Mouse (Mus musculus) intestine, postnatal 0 days (tissue): ENCODE measurements around the gene Npc1l1. TPM values are rescaled to one million over a fixed set of nuclear protein-coding genes. Genes with fewer than 3 reads are reported as not detected.
A peak's percentile ranks its signal among the peaks of the same experiment; 100 is the strongest.

ENCODE experiments used
- ATAC-seq: fragments of 200-750 bp; cut with Nextera tagmentation; 2 replicates; pipeline ENCODE4 v1.8.0; 2017; ENCODE audit warnings: mild to moderate bottlenecking, moderate TSS enrichment, moderate library complexity
- H3K27ac ChIP-seq: fragments of 300-500 bp; sonication (generic); 2 replicates; pipeline ENCODE4 v1.5.1; 2014; ENCODE audit warnings: mild to moderate bottlenecking, low read depth, low read length, moderate library complexity
- H3K27me3 ChIP-seq: fragments of 300-500 bp; sonication (generic); replicated peaks from 2 replicates; pipeline ENCODE4 v1.6.1; 2014; ENCODE audit warnings: low read length, mixed read lengths; ENCODE audit not compliant: control insufficient read depth, insufficient read depth
- H3K36me3 ChIP-seq: fragments of 300-500 bp; sonication (generic); 2 replicates; pipeline ENCODE4 v1.6.1; 2014; ENCODE audit warnings: mild to moderate bottlenecking, moderate library complexity; ENCODE audit not compliant: control insufficient read depth, insufficient read depth
- H3K4me1 ChIP-seq: fragments of 300-500 bp; sonication (generic); replicated peaks from 2 replicates; pipeline ENCODE4 v1.6.1; 2014; ENCODE audit warnings: antibody characterized with exemption, low read length, mixed read lengths; ENCODE audit not compliant: control insufficient read depth, insufficient read depth
- H3K4me2 ChIP-seq: fragments of 300-500 bp; sonication (generic); replicated peaks from 2 replicates; pipeline ENCODE4 v1.6.1; 2014; ENCODE audit warnings: low read depth, mild to moderate bottlenecking, moderate library complexity
- H3K4me3 ChIP-seq: fragments of 300-500 bp; sonication (generic); 2 replicates; pipeline ENCODE4 v1.5.1; 2014; ENCODE audit warnings: low read depth, low read length
- H3K9ac ChIP-seq: fragments of 300-500 bp; sonication (generic); 2 replicates; pipeline ENCODE4 v1.6.1; 2014; ENCODE audit warnings: mild to moderate bottlenecking, low read depth, low read length
- H3K9me3 ChIP-seq: fragments of 300-500 bp; sonication (generic); 2 replicates; pipeline ENCODE4 v1.6.1; 2016; ENCODE audit warnings: mixed run types; ENCODE audit not compliant: control insufficient read depth
- CTCF ChIP-seq: sonication (generic); IDR thresholded peaks from 2 replicates; pipeline ENCODE4 v1.5.1; 2016; ENCODE audit warnings: low read depth, mild to moderate bottlenecking, control low read depth, antibody characterized with exemption, moderate library complexity
- WGBS: fragments of 180-500 bp; shearing (Covaris S2); extraction: QIAGEN DNeasy Blood & Tissue Kit; methylation state at CpG from one replicate; pipeline ENCODE4 v1.1.7; 2014; 5-methylcytosine and 5-hydroxymethylcytosine counted together
- polyA plus RNA-seq: library from polyadenylated mRNA; unstranded; fragments of >200 nt; fragmentation: Nextera tagmentation; extraction: Ambion mirVana; gene quantifications from 2 replicates; pipeline ENCODE4 v1.2.1, GENCODE M21; 2015

Gene Npc1l1
- polyA plus RNA-seq, 1 experiment from 2014 or later, result 70.7 TPM

GRCm38 (mm10) chr11:6175506-6175905, 54.4 kb downstream of the Npc1l1 start:
- H3K27ac ChIP-seq, result no peak overlapping the region
- 60% methylated on average over 1 of the region's 1 CpGs for WGBS
- H3K9me3 ChIP-seq, result no peaks in the 10 kb centered on the region
- peaks cover 8% of the 10 kb centered on the region for H3K4me1 ChIP-seq
- no peak for TF ChIP-seq CTCF
- no peak overlapping the region for H3K9ac ChIP-seq
- ATAC-seq, result no peak
- H3K36me3 ChIP-seq, result no peaks in the 10 kb centered on the region
- no peaks in the 10 kb centered on the region for H3K27me3 ChIP-seq
- no peak overlapping the region for H3K4me2 ChIP-seq
- H3K4me3 ChIP-seq, result no peak overlapping the region

DNA sequence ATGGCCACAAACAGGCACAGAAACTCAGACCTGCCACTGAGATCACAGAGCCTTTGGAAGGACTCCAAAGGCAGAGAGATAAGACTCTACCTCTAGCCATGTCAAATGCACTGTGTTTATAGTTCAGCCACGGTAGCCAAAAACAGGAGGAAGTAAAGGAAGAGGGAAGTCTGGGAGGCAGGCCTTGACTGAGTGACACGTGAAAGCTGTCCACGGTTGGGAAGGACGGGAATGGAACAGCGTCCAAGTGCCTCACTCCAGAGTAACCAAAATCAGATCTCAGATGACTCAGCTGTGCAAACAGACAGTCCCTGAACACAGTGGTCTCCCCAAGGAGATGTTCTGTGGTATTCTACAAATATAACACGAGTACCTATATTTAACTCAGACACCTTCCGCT, 55.2 kb downstream of the Npc1l1 start:
- H3K4me3 ChIP-seq, result no peak overlapping the region
- no peaks in the 10 kb centered on the region for H3K36me3 ChIP-seq
- H3K9me3 ChIP-seq, result no peaks in the 10 kb centered on the region
- H3K9ac ChIP-seq, result no peak overlapping the region
- ATAC-seq, result 0 out of 2 replicates have a peak, but pooled peaks have one; percentile 25
- no peak for TF ChIP-seq CTCF
- no peak overlapping the region for H3K27ac ChIP-seq
- WGBS, result 27% methylated on average over 7 of the region's 7 CpGs
- H3K4me2 ChIP-seq, result no peak overlapping the region
- peaks cover 8% of the 10 kb centered on the region for H3K4me1 ChIP-seq
- H3K27me3 ChIP-seq, result no peaks in the 10 kb centered on the region

DNA sequence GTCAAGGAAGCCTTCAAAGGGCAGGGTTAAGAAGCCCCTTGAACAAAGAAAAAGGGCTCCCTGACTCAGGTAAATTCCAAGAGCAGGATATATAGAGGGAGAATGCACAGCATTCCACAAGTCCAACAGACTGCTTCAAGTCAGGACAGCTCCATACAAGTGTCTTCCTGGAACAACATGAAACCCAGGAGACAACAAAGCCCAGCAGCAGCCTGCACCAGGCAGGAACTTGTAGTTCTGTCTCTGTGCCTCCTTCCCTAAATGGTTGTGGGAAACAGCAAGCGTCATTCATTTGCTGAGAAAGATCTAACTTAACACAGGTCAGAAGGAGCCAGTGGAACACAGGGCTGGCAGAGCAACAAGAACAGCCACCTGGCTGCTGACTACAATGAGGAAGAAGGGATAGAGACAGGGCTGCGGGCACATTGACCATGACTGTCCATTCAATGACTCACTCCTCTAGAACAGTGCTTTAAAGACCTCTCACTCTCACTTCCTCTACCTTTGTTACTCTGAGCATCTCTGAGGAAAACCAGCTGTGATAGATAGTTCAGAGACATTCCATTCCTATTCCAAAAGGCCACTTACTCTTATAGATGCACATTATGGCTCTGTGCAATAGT, 60.8 kb downstream of the Npc1l1 start:
- no peak for TF ChIP-seq CTCF
- Histone ChIP-seq H3K4me2 (no peak overlapping the region), H3K4me3 (no peak overlapping the region), H3K27ac (no peak overlapping the region), H3K27me3 (no peaks in the 10 kb centered on the region), H3K9me3 (no peaks in the 10 kb centered on the region), H3K4me1 (no peaks in the 10 kb centered on the region), H3K9ac (no peak overlapping the region), H3K36me3 (no peaks in the 10 kb centered on the region)
- no peak for ATAC-seq
- WGBS, result 74% methylated on average over 2 of the region's 2 CpGs

DNA sequence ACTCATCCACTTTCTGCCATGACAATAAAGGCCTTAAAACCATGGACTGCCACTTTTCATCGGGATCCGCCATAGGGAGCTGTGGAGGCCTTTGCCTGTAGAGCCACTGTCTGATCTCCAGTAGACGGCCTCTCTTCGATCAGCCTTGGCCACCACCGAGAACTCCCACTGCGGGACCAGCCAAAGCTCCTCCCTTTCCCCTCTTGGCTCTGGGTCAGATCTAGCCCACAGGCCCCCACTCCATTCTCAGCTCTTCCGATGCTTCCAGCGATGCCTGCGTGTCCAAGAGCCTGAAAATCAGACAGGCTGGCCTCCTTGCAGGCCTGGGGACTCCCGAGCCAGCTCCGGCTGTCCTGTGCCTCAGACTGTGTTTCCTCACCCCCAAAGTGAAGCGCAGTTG, 63.6 kb downstream of the Npc1l1 start:
- H3K4me1 ChIP-seq, result no peaks in the 10 kb centered on the region
- H3K9ac ChIP-seq, result no peak overlapping the region
- H3K36me3 ChIP-seq, result no peaks in the 10 kb centered on the region
- H3K9me3 ChIP-seq, result no peaks in the 10 kb centered on the region
- H3K4me2 ChIP-seq, result no peak overlapping the region
- no peak for ATAC-seq
- no peak overlapping the region for H3K4me3 ChIP-seq
- TF ChIP-seq CTCF, result no peak
- 92% methylated on average over 12 of the region's 12 CpGs for WGBS
- H3K27ac ChIP-seq, result no peak overlapping the region
- H3K27me3 ChIP-seq, result no peaks in the 10 kb centered on the region

- Histone ChIP-seq H3K27ac (no peak overlapping the region), H3K4me1 (no peaks in the 10 kb centered on the region), H3K4me2 (no peak overlapping the region), H3K27me3 (no peaks in the 10 kb centered on the region), H3K36me3 (no peaks in the 10 kb centered on the region), H3K9ac (no peak overlapping the region), H3K4me3 (no peak overlapping the region), H3K9me3 (no peaks in the 10 kb centered on the region)
- TF ChIP-seq CTCF, result no peak
- WGBS, result 85% methylated on average over 7 of the region's 7 CpGs
- no peak for ATAC-seq
Observed at GRCm38 (mm10) chr11:6165391-6166081, 64.4 kb downstream of the Npc1l1 start.

- H3K27ac ChIP-seq, result no peak overlapping the region
- WGBS, result 95% methylated on average over 7 of the region's 7 CpGs
- no peak overlapping the region for H3K4me3 ChIP-seq
- no peaks in the 10 kb centered on the region for H3K9me3 ChIP-seq
- TF ChIP-seq CTCF, result no peak
- H3K9ac ChIP-seq, result no peak overlapping the region
- no peaks in the 10 kb centered on the region for H3K36me3 ChIP-seq
- H3K27me3 ChIP-seq, result no peaks in the 10 kb centered on the region
- H3K4me2 ChIP-seq, result no peak overlapping the region
- no peak for ATAC-seq
- H3K4me1 ChIP-seq, result no peaks in the 10 kb centered on the region
Observed at GRCm38 (mm10) chr11:6164781-6165180, 65.2 kb downstream of the Npc1l1 start.
